In genomic region chr4:82588718-82589117, GRCm38 (mm10) we compare ENCODE assay signal across 18 mouse cellular contexts.
DNase-seq lines count a peak whose midpoint lies in the region; ATAC-seq lines count a peak whose summit lies in the region.
"Had no signal": no experiment of that assay in that cellular context is flagged by ENCODE, and none has a peak within 500 bp of the region (broad histone marks: within the 10 kb centered on the region; RNA-seq: fewer than 3 reads in every experiment).

No protein-coding gene starts in this region.

- H3K4me3 ChIP-seq in hindbrain, embryonic 15.5 days: no peak overlapping the region
- no peak overlapping the region for H3K4me3 ChIP-seq in hindbrain, embryonic 10.5 days
- H3K4me3 ChIP-seq in midbrain, embryonic 16.5 days (ENCODE audit: low read depth, low read length): no peak overlapping the region
- H3K4me3 ChIP-seq: heart, embryonic 15.5 days; left cerebral cortex, adult 2 months; liver, embryonic 13.5 days; lung, embryonic 15.5 days; myocyte; stomach, embryonic 15.5 days had no signal

- peak; percentile 54 for DNase-seq in cerebellum, postnatal 25 days
- no peak for DNase-seq in cerebellum, adult 11 months
- DNase-seq in hindbrain, embryonic 10.5 days (ENCODE audit: low spot score): no peak
- DNase-seq in Muller cell, postnatal 12 days (ENCODE audit: inconsistent ontology term): peak; percentile 34
- peak; percentile 13 to 53 for DNase-seq in cerebellum, postnatal 36 days
- DNase-seq: adrenal gland, adult 8-10 months; liver, embryonic 13.5 days; thymus, adult 18-20 months; thymus, postnatal 36 days had no signal

- H3K4me1 ChIP-seq in hindbrain, embryonic 15.5 days (replicated peaks): peaks cover 16% of the 10 kb centered on the region; the same call in 1 of the 2 replicates
- H3K4me1 ChIP-seq in hindbrain, embryonic 10.5 days (replicated peaks): peaks cover 34% of the 10 kb centered on the region
- no peaks in the 10 kb centered on the region; the same call in 1 of the 2 replicates for H3K4me1 ChIP-seq in midbrain, embryonic 16.5 days (ENCODE audit: control insufficient read depth, insufficient read depth, low read length)
- H3K4me1 ChIP-seq: liver, embryonic 13.5 days had no signal

- WGBS in hindbrain, embryonic 15.5 days: 70% methylated on average over 5 of the region's 5 CpGs
- 75% methylated on average over 5 of the region's 5 CpGs for WGBS in hindbrain, embryonic 10.5 days
- WGBS in midbrain, embryonic 16.5 days: 66% methylated on average over 5 of the region's 5 CpGs

- 0 out of 2 replicates have a peak overlapping the region, but pooled peaks have one; percentile 19 for H3K4me2 ChIP-seq in hindbrain, embryonic 15.5 days
- no peak overlapping the region for H3K4me2 ChIP-seq in midbrain, embryonic 16.5 days (ENCODE audit: low read length)
- H3K4me2 ChIP-seq: heart, embryonic 15.5 days; liver, embryonic 13.5 days; lung, embryonic 15.5 days; stomach, embryonic 15.5 days had no signal

- H3K27ac ChIP-seq in hindbrain, embryonic 15.5 days (replicated peaks): no peak overlapping the region
- no peak overlapping the region for H3K27ac ChIP-seq in hindbrain, embryonic 10.5 days
- H3K27ac ChIP-seq in midbrain, embryonic 16.5 days (ENCODE audit: low read length): no peak overlapping the region
- H3K27ac ChIP-seq: heart, embryonic 15.5 days; left cerebral cortex, adult 2 months; liver, embryonic 13.5 days; lung, embryonic 15.5 days; stomach, embryonic 15.5 days had no signal

- no peaks in the 10 kb centered on the region for H3K36me3 ChIP-seq in hindbrain, embryonic 15.5 days
- H3K36me3 ChIP-seq in hindbrain, embryonic 10.5 days: no peaks in the 10 kb centered on the region
- H3K36me3 ChIP-seq in midbrain, embryonic 16.5 days (ENCODE audit: control insufficient read depth, insufficient read depth, low read length): no peaks in the 10 kb centered on the region
- H3K36me3 ChIP-seq: heart, embryonic 15.5 days; liver, embryonic 13.5 days; lung, embryonic 15.5 days; stomach, embryonic 15.5 days had no signal

- H3K9me3 ChIP-seq in hindbrain, embryonic 15.5 days: no peaks in the 10 kb centered on the region
- no peaks in the 10 kb centered on the region for H3K9me3 ChIP-seq in hindbrain, embryonic 10.5 days
- H3K9me3 ChIP-seq in midbrain, embryonic 16.5 days (replicated peaks; ENCODE audit: control insufficient read depth, low read length, poor library complexity, severe bottlenecking): no peaks in the 10 kb centered on the region
- H3K9me3 ChIP-seq: heart, embryonic 15.5 days; liver, embryonic 13.5 days; lung, embryonic 15.5 days; stomach, embryonic 15.5 days had no signal

- no peak for ATAC-seq in hindbrain, embryonic 15.5 days (ENCODE audit: low FRiP score, low read depth)
- no peak for ATAC-seq in midbrain, embryonic 16.5 days
- ATAC-seq: activated CD4-positive, CD25-positive, alpha-beta regulatory T cell, adult 4 months; inflammation-experienced regulatory T-cells, adult 6 months had no signal

- no peak overlapping the region for H3K9ac ChIP-seq in hindbrain, embryonic 15.5 days
- H3K9ac ChIP-seq in midbrain, embryonic 16.5 days (ENCODE audit: low read depth, low read length): no peak overlapping the region
- H3K9ac ChIP-seq: heart, embryonic 15.5 days; liver, embryonic 13.5 days; lung, embryonic 15.5 days; stomach, embryonic 15.5 days had no signal

- no peaks in the 10 kb centered on the region for H3K27me3 ChIP-seq in hindbrain, embryonic 15.5 days
- no peaks in the 10 kb centered on the region for H3K27me3 ChIP-seq in hindbrain, embryonic 10.5 days (ENCODE audit: insufficient read depth, poor library complexity, severe bottlenecking)
- no peaks in the 10 kb centered on the region for H3K27me3 ChIP-seq in midbrain, embryonic 16.5 days (ENCODE audit: control insufficient read depth, insufficient read depth, low read depth, low read length)
- H3K27me3 ChIP-seq: heart, embryonic 15.5 days; liver, embryonic 13.5 days; lung, embryonic 15.5 days; stomach, embryonic 15.5 days had no signal

Comparison
In these comparisons a context has a peak if more than half of its experiments do, and no peak if none do; other contexts are left out.
1. DNase-seq: peak in cerebellum, postnatal 25 days (2 of 2), Muller cell, postnatal 12 days (single experiment) and cerebellum, postnatal 36 days (2 of 2); none in cerebellum, adult 11 months (single experiment) and hindbrain, embryonic 10.5 days (single experiment).